Mouse (Mus musculus) left cerebral cortex, adult 11 months (tissue): ENCODE measurements at regions not wholly inside any gene's neighbourhood (a gene's known extent, or its start where the extent isn't known, plus 50 kb on each side); places are given as distances from the start of the nearest gene placed in this dataset.

Experiments
- DNase-seq: peaks from one replicate; pipeline ENCODE4 v3.0.0; 2022; ENCODE audit warnings: low spot score

- no peak for DNase-seq
Observed at GRCm38 (mm10) chrX:60833456-60833855, 59.8 kb downstream of the Sox3 start.

GRCm38 (mm10) chrX:60831330-60832027 is 61.8 kb downstream of the Sox3 start:
- no peak for DNase-seq

GRCm38 (mm10) chrX:60825181-60826080 is 67.8 kb downstream of the Sox3 start:
- DNase-seq: no peak

GRCm38 (mm10) chrX:60798567-60798966 is 94.7 kb downstream of the Sox3 start:
- no peak for DNase-seq

- DNase-seq: no peak
Observed at GRCm38 (mm10) chrX:60780766-60781165, 112.5 kb downstream of the Sox3 start.

GRCm38 (mm10) chrX:60780161-60780560 is 113.1 kb downstream of the Sox3 start:
- no peak for DNase-seq

DNA sequence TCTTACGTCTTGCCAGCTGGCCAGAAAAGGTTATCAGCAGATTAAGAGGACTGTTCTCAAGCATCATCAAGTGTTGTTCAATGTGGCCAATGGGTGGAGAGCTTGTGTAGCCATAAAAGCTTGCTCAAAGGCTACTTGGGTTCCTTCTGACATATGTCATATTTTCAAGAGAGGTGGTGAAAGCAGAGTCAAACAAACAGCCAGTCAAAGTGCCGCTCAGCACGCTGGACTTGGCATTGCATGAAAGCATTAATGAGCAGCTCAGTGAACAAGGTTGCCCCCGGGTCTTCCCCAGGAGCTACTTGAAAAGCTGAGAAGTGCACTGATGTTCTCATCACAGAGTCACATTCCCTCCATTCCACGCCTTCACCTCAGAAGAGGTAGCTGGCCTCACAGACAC is 119.6 kb downstream of the Sox3 start:
- no peak for DNase-seq

DNA sequence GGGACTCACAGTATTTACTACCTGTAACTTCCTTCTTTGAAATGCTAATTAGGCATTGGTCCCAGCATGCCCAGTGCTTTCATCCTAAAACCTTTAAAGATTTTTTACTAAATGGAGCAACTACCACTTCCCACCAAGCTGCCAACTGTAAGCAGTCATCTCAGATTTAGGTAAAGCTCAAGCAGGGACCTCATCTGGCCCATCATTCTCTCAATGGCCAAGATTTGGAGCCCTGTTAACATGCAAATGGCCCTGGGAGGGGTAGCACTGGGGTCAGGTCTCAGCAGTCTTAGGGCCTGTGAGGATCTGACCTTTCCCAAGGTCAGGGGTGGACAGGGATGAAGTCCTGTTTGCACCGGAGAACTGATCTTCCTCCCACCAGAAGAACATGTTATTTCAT is 120.8 kb downstream of the Sox3 start:
- DNase-seq: no peak

GRCm38 (mm10) chrX:60750456-60750855 is 142.8 kb downstream of the Sox3 start:
- DNase-seq: no peak

GRCm38 (mm10) chrX:60743971-60744370 is 149.3 kb downstream of the Sox3 start:
- no peak for DNase-seq

DNA sequence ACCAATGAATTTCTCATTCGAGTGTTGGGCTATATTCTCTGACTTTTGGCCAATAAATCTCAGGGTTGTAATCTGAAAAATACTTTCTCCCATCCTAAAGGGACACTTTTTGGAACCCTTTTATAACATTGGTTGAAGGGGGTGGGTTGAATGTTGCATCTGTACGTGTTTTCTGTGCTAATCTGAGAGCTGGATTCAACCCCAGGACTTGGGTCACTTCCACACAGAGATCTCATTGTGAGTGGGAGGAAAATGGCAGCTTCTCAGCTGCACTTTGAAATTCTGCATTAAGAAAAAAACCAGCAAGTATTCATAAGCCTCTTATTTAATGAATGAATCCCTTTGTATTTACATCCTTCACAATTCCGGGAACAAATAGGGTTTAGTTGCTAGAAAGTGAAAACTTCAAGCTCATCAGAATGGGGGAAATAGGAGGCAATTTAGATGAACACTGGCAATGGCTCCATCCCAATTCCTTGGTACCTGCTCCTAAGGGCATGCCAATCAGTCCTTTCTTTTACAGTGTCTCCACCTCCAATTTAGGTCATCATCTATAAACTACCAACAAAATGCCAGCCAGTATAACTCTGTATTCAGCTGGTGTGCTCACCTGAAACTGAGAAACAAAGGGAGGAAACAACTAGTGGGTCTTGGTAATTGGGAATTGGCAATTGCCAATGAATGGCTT is 150.1 kb downstream of the Sox3 start:
- DNase-seq: peak; percentile 0

- DNase-seq: no peak
Observed at GRCm38 (mm10) chrX:60719428-60720151, 127.1 kb upstream of the Atp11c start.

- no peak for DNase-seq
Observed at GRCm38 (mm10) chrX:60718794-60719193, 126.3 kb upstream of the Atp11c start.

GRCm38 (mm10) chrX:60718156-60718769 is 125.8 kb upstream of the Atp11c start:
- DNase-seq: no peak

- no peak for DNase-seq
Observed at GRCm38 (mm10) chrX:60681036-60681706, 88.7 kb upstream of the Atp11c start.

DNA sequence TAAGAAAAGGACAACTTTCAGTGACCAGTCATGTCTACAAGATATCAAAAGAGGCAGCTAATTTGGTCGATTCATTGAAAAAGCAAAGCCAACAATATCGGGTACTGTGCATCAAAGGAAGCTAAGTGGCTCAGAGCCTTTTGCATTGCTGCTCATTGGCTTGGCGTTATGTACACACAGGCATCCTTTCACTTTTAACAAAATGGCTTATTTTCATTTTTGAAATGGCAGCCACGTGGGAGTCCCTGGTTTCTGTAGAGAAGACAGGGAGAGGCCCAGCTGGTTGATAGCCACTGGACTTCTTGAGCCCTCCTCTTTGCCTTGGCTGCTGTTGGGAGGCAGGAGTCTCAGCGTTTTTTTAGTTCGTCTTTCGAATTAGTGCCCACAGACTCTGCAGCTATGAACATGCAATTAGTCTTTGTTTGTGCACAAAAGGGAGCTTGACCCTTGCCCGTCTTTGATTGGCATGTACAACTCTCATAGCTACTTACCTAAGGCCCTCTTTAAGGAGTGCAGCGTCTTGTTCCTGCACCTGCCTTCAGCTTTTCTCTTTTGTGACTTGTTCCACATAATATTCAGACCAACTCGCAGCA is 52.3 kb upstream of the Atp11c start:
- DNase-seq: no peak
